Mouse (Mus musculus) liver, postnatal 0 days (tissue): ENCODE data around the gene Gm42715. TPM values are rescaled to one million over a fixed set of nuclear protein-coding genes. Genes with fewer than 3 reads are reported as not detected.

Experiments
- ATAC-seq: fragments of 200-750 bp; cut with Nextera tagmentation; 2 replicates; pipeline ENCODE4 v1.8.0; 2017; ENCODE audit warnings: mild to moderate bottlenecking, moderate library complexity
- DNase-seq: peaks from one replicate; pipeline ENCODE4 v3.0.0-alpha.2; 2016
- H3K27ac ChIP-seq: fragments of 300-500 bp; sonication (generic); 2 replicates; pipeline ENCODE4 v1.5.1; 2014; ENCODE audit warnings: antibody characterized with exemption, moderate library complexity, mild to moderate bottlenecking, low read depth
- H3K27me3 ChIP-seq: fragments of 300-500 bp; sonication (generic); 2 replicates; pipeline ENCODE4 v1.6.1; 2014; ENCODE audit warnings: low read length, control low read depth, mixed read lengths; ENCODE audit not compliant: insufficient read depth
- H3K36me3 ChIP-seq: fragments of 300-500 bp; sonication (generic); replicated peaks from 2 replicates; pipeline ENCODE4 v1.6.1; 2014; ENCODE audit warnings: mild to moderate bottlenecking, control low read depth, low read length, moderate library complexity, mixed read lengths; ENCODE audit not compliant: insufficient read depth
- H3K4me1 ChIP-seq: fragments of 300-500 bp; sonication (generic); 2 replicates; pipeline ENCODE4 v1.6.1; 2014; ENCODE audit warnings: antibody characterized with exemption, mild to moderate bottlenecking, control low read depth; ENCODE audit not compliant: insufficient read depth
- H3K4me2 ChIP-seq: fragments of 300-500 bp; sonication (generic); 2 replicates; pipeline ENCODE4 v1.6.1; 2014; ENCODE audit warnings: low read depth, mild to moderate bottlenecking, low read length, moderate library complexity, mixed read lengths
- H3K4me3 ChIP-seq: fragments of 300-500 bp; sonication (generic); 2 replicates; pipeline ENCODE4 v1.5.1; 2014; ENCODE audit warnings: low read depth, low read length
- H3K9ac ChIP-seq: fragments of 300-500 bp; sonication (generic); replicated peaks from 2 replicates; pipeline ENCODE4 v1.6.1; 2014; ENCODE audit warnings: mild to moderate bottlenecking, moderate library complexity
- H3K9me3 ChIP-seq: fragments of 300-500 bp; sonication (generic); 2 replicates; pipeline ENCODE4 v1.6.1; 2016; ENCODE audit warnings: mild to moderate bottlenecking, control low read depth, low read length, mixed read lengths
- CTCF ChIP-seq: sonication (generic); IDR thresholded peaks from 2 replicates; pipeline ENCODE4 v1.5.1; 2016; ENCODE audit warnings: antibody characterized with exemption, low read depth
- EP300 ChIP-seq: IDR thresholded peaks from 2 replicates; pipeline ENCODE4 v1.6.1; 2016; ENCODE audit warnings: antibody characterized with exemption, low read depth, mild to moderate bottlenecking
- WGBS: fragments of 180-500 bp; shearing (Covaris S2); extraction: QIAGEN DNeasy Blood & Tissue Kit; methylation state at CpG from one replicate; pipeline ENCODE4 v1.1.7; 2014; ENCODE audit not compliant: insufficient replicate concordance; 5-methylcytosine and 5-hydroxymethylcytosine counted together
- polyA plus RNA-seq: library from polyadenylated mRNA; unstranded; fragments of >200 nt; fragmentation: Nextera tagmentation; extraction: Ambion mirVana; gene quantifications from 2 replicates; pipeline ENCODE4 v1.2.1, GENCODE M21; 2015

The Gm42715 gene
- polyA plus RNA-seq, 1 experiment from 2014 or later = 4.1 TPM

- 80% methylated on average over 6 of the region's 6 CpGs for WGBS
- Histone ChIP-seq H3K9ac (no peak overlapping the region), H3K9me3 (no peaks in the 10 kb centered on the region), H3K4me1 (peaks cover 17% of the 10 kb centered on the region), H3K4me2 (no peak overlapping the region), H3K4me3 (no peak overlapping the region), H3K27ac (no peak overlapping the region), H3K36me3 (peaks cover 41% of the 10 kb centered on the region), H3K27me3 (no peaks in the 10 kb centered on the region)
- TF ChIP-seq EP300 (no peak), CTCF (no peak)
- DNase-seq (no peak), ATAC-seq (no peak)
Observed at GRCm38 (mm10) chr7:127474378-127475070, 44.9 kb upstream of the Gm42715 start.

- DNase-seq = no peak
- H3K9ac ChIP-seq = no peak overlapping the region
- peaks cover 20% of the 10 kb centered on the region for H3K4me1 ChIP-seq
- no peak overlapping the region for H3K4me3 ChIP-seq
- H3K36me3 ChIP-seq = peaks cover 41% of the 10 kb centered on the region
- H3K27me3 ChIP-seq = no peaks in the 10 kb centered on the region
- no peak overlapping the region for H3K27ac ChIP-seq
- H3K4me2 ChIP-seq = no peak overlapping the region
- no peaks in the 10 kb centered on the region for H3K9me3 ChIP-seq
- 89% methylated on average over 11 of the region's 11 CpGs for WGBS
- no peak for ATAC-seq
- TF ChIP-seq EP300 (no peak), CTCF (no peak)
Observed at GRCm38 (mm10) chr7:127475186-127475740, 44.1 kb upstream of the Gm42715 start.

GRCm38 (mm10) chr7:127476336-127476735, 43.0 kb upstream of the Gm42715 start:
- DNase-seq (no peak), ATAC-seq (no peak)
- Histone ChIP-seq H3K9me3 (no peaks in the 10 kb centered on the region), H3K4me3 (no peak overlapping the region), H3K27me3 (no peaks in the 10 kb centered on the region), H3K27ac (peak overlapping the region; percentile 95), H3K9ac (no peak overlapping the region), H3K4me2 (peak overlapping the region; percentile 78; the same call in 1 of the 2 replicates), H3K4me1 (peaks cover 31% of the 10 kb centered on the region), H3K36me3 (peaks cover 48% of the 10 kb centered on the region)
- WGBS = 89% methylated on average over 11 of the region's 11 CpGs
- TF ChIP-seq EP300 (no peak), CTCF (no peak)

GRCm38 (mm10) chr7:127476855-127477254, 42.5 kb upstream of the Gm42715 start:
- Histone ChIP-seq H3K4me2 (peak overlapping the region; percentile 78), H3K27me3 (no peaks in the 10 kb centered on the region), H3K4me1 (peaks cover 34% of the 10 kb centered on the region), H3K9ac (peak overlapping the region; percentile 60), H3K9me3 (no peaks in the 10 kb centered on the region), H3K4me3 (peak overlapping the region; percentile 97), H3K36me3 (peaks cover 48% of the 10 kb centered on the region), H3K27ac (peak overlapping the region; percentile 95)
- ATAC-seq = no peak
- DNase-seq = no peak
- TF ChIP-seq EP300 (no peak), CTCF (no peak)
- WGBS = 71% methylated on average over 4 of the region's 4 CpGs

GRCm38 (mm10) chr7:127477687-127478634, 41.4 kb upstream of the Gm42715 start:
- Histone ChIP-seq H3K27me3 (no peaks in the 10 kb centered on the region), H3K9me3 (no peaks in the 10 kb centered on the region), H3K27ac (peak overlapping the region; percentile 95), H3K4me1 (peaks cover 26% of the 10 kb centered on the region), H3K36me3 (peaks cover 54% of the 10 kb centered on the region), H3K4me3 (peak overlapping the region; percentile 97), H3K4me2 (peak overlapping the region; percentile 78), H3K9ac (peak overlapping the region; percentile 96)
- TF ChIP-seq CTCF (peak; percentile 33), EP300 (peak; percentile 76)
- DNase-seq (peak; percentile 99), ATAC-seq (peak; percentile 87)
- under 1% methylated on average over 50 of the region's 50 CpGs for WGBS
